Mouse (Mus musculus) T-helper 2 cell (primary cell): ENCODE results near the gene Tyrp1.

Source experiments
- in situ Hi-C: fragments of 300-600 bp; cut with MboI, MseI; formaldehyde crosslinking; loops from one replicate; pipeline ENCODE4 v1.15.1; 2025; ENCODE audit warnings: high pct_unique_total_duplicates

Gene Tyrp1

DNA sequence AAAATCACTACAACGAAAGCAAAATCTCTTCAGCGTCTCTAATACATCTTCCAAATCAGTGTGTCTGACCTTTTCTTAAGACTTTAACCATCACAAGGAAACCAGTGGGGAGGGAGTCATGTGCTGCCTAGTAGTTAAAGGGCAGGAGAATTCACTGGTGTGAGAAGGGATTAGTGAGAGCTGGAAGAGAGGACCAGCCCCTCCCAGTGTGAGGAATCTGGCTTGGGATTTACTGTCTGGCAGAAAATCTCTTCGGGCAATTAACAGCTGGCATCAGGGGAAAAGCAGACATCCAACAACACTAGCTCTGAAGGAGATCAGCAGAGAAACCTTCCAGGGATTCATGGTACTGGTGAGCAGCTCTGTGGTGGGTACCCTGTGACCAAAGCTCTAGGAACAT lies at the start of gene Tyrp1:
Gene Tyrp1, plus strand, starts transcription at position 74 of the 400 bp plus-strand sequence.
- in situ Hi-C loops = no loop called here

DNA sequence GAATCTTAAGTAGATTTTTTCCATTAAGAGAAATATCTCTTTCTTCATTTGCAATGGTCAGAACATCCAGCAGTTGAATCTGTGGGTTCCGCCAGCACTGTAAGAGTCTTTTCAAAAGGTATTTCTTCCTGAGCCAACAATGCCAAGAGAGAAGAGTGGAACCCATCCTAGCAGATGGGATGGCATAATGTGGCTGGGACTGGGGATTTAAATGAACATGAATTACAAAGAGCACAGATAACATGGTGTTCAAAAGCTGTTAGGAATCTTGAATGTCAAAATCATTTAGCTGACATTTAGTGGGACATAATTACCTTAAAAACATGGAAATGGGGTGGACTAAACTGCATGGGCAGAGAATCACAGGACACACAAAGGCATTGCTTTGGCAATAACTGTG lies 45.6 kb upstream of the Tyrp1 start:
- in situ Hi-C loops = no loop called here

DNA sequence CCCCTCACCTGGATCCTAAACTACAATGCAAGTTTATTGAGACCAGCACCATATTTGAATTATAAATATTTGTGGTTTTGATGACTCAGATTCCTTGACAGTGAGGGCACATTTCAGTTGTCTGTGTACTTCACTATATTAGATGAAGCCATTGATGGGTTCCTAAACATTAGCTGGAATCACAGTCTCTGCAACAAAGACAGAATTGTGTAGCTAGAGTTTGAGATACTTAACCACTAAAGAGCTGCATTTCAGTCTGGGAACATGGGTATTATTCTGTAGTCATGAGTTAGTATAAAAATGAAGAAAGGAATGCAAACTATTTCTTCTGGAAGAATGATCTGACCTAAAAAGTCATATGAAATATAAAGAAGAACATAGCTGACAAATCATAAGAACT lies 14.4 kb upstream of the Tyrp1 start:
- in situ Hi-C loops = no loop called here

DNA sequence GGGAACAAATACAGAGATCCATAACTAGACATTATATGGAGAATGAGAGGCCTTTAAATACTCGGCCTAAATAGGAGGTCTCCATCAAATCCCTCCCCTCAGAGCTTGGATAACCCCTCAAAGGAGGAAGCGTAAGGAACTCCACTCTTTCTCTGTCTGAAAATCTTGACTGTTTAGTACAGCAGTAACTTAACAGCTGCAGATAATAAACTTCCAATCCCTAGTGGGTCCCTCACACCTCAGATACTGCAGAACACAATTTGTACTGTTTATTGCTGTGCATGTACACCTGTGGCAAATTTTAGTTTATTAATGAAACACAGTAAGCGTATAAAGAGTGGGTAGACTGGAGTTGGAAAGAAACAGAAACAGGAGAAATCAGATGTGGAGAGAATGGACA lies 12.0 kb upstream of the Tyrp1 start:
- in situ Hi-C loops = no loop called here

DNA sequence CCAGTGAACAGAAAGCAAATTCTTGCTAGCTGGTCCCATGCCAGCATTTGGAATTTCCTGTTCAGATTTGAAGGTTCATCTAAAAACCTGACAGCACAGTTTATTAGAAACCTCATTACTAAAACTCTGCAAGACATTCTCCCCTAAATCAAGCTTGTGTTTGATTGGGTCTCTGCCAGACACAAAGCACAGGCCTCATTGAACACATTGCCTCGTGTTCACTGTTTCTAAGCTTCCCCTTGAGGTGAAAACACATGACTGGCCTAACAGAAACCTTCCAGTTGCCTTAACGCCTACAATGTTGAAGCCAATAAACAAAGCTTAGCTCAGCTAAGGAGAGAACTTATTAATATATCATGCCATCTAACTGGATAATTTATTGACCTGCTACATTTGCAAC lies 5.7 kb upstream of the Tyrp1 start:
- in situ Hi-C loops = no loop called here

DNA sequence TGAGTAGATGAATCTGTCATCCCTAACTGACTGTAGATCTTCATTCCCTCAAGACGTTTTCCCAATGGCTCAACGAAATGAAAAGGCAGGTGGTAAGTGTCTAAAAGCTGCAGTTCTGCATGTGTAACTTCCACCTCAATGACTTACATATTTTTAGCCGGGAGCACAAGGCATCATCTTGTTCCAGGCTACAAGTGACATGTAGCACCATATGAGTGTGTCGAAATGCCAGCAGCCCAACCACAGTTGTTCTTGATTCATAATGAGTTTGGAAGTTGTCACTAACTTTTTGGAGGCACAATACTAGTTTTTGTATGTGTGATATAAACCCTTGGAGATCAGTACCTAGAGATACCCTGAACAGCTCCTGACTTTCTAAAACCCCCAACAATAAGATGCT lies 5.4 kb downstream of the Tyrp1 start:
- in situ Hi-C loops = no loop called here

DNA sequence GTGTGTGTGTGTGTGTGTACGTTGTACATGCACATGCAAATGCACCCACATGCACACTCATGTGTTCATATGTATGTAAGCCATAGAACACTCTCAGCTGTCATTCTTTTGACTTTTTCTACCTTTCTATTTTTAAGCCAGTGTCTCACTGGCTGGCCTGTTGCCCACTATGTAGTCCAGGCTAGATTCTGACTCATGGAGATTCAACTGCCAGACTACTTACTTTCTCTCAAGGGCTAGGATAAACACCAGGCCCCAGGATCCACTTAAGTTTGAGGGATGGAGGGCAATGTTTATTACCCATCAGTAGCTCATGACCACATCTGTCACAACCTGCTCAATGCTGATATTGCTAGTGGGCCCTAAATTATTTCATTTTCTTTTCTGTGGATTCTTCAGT lies 8.1 kb downstream of the Tyrp1 start:
- in situ Hi-C loops = no loop called here

DNA sequence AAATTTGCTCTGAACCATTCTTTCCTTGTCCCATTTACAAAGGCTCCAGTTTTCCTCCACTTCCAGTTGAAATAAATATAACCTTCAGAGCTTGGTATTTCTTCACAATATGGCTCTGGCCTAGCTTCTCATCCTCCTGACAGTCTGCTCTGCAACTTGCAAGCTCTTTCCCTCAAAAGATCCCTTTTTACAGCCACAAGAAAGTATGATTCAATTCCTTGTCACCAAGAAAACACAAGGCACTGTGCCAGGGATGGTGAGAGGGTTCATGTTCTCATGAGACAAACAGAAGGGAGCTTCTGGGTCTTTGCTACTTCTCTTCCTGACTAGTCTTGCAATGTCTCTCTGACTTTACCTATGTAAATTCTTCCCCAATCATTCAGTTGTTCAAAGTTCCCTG lies 9.8 kb downstream of the Tyrp1 start:
- in situ Hi-C loops = no loop called here

DNA sequence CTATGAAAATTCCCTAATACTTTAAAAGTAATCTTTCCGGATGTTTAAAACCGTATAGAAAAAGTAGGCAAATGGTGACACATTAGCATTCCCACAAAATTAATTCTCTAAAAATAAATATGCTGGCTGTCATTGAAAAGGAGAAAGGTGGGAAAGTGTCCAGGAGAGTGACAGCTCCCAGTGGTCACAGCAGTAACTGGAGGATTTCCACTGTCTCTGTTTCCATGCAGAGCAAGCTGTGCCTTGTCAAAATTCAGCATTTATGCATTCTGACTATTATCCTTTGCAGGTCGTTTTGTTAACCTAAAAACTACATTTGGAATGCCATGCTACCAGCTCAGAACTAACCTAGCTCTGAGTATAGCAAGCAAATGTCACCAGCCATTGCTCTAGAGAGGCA lies 12.1 kb downstream of the Tyrp1 start:
- in situ Hi-C loops = no loop called here

DNA sequence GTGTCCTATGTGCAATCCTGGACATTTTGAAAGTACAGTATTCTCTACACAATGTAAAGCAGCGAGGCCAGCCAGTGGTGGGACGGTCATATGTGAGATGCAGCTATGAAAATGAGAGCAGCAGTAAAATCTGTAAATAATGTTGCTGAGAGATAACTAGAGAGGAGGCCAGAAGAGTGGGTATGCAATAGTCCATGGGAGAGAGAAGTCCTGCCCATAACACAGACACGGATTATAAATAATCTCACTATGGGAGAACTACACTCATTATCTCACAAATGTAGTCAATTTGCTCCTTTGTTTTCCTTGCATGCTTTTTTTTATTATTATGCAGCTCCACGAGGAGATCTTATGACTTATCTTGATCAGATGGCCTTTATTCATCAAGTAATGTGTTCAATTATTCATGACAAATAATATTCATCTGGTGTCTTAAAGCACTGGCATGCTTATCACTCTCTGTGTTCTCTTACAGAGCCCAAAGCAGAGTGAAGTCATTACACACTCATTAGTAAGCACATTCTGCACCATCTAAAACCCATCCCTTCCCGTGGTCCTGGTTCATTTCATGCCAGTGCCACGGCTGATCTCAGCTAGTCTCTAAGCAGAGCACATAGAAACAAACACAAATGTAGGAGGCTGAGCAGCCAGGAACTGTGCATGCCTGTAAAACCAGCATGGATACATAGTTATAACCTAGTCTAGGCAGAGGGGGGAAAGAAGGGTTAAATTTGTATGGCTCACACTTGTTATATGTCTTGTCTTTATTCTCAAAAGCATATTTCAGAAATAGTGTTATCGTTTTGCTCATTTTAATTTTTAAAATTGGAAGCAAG lies 18.9 kb downstream of the Tyrp1 start:
- in situ Hi-C loops = no loop called here

DNA sequence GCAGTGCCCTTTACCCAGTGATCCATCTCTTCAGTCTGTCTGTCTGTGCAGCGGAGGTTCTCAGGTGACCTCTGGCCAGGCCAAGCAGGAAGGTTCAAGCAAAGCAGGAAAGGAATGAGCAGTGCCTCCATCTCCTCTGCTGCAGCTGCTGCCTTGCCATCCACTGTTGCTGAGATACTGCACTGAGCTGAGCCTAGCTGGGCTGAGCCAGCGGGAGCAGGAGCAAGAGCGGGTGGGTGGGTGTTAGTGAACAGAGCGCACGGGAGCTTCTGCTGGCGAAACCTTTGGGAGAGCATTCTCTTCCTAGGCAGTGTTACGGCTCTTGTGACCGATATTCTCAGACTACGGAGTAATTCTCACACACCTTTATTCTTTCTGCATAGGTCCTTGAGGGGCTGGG lies 21.6 kb downstream of the Tyrp1 start:
- in situ Hi-C loops = no loop called here

DNA sequence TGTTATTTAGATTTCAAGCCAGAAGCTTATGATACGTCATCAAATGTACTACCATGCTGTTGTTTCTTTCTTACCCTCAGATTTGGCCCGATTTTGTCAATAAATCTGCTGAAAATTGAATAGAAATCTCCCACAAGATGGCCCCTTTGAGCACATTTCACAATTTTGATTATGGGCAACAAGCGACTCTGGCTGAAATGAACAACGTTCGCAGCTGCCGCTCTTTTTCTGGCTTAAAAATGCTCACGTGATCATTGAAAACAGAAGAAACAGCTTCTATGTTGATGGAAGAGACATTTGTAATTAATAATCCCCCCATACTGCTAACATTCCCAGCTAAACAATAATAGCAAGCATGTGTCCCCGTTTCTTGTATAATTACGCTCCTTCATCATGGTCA lies 29.0 kb downstream of the Tyrp1 start:
- in situ Hi-C loops = no loop called here

DNA sequence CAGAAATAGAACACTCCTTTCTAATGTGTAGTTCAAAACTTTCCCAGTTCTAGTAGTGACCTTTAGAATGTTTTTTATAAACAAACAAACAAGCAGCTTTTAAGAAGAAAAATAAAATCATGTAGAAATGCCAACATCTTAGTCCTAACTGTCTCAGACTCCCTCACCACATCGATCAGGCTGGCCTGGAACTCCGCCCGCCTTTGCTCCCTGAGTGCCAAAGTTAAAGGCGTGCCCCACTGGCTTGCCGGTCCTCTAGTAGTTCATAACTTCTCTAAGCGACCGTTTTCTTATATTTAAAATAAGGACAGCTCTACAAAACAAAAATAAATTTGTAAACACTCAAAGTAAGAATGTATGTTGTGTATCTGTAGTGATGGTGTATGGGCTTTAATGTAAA lies 30.0 kb downstream of the Tyrp1 start:
- in situ Hi-C loops = no loop called here

DNA sequence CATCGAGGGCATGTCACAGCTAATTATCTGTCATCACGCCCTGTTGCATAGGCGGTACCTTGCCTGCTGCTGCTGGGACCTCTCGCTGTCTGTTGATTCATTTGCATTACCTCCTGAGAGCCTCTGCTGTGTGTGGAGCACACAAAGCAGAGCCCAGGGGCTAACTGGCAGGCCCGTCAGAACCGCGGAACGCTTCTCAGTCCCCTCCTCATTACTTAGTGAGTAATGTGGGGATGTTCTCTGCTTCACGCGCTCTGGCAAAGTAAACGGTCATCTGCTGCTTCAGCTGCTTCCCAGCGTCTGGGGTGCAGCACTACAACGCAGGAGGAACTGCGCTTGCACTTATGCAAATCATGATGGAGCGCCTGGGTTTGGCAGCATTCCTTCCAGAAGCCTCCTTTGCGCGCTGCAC lies 30.6 kb downstream of the Tyrp1 start:
- in situ Hi-C loops = no loop called here

DNA sequence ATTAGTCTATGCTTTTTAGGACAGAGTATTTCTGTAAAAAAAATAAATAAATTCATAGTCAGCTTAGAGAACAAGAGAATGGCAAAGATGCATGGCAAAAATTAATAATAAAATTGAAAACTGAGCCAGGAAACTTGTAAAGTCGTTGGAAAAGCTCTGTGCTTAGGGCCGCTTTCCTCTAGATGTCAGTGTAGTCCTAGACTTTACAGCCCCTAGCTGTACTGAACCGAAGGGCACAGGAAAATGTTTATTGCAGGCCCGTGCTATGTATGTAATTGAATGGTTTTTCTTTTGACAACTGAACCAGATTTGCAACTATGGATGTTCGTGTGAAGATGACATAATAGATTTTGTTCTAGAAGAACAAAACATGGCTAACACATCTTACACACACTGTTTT lies 32.1 kb downstream of the Tyrp1 start:
- in situ Hi-C loops = no loop called here

DNA sequence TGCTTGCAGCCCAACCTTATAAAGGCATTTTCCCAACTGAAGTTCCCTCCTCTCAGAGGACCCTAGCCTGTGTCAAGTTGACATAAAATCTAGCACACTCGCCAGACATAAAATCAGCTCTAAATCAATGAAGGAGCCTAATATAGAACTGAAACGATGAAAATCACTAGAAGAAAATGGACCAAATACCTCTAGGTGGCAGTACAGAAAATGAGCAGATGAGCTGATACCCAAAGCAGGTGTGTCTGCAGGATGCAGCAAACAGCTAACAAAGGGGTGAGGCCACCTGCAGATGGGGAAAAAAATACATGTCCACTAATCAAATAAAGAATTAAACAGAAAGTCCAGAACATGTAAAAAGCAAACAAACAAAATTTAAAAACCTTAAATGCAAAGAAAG lies 35.7 kb downstream of the Tyrp1 start:
- in situ Hi-C loops = no loop called here

DNA sequence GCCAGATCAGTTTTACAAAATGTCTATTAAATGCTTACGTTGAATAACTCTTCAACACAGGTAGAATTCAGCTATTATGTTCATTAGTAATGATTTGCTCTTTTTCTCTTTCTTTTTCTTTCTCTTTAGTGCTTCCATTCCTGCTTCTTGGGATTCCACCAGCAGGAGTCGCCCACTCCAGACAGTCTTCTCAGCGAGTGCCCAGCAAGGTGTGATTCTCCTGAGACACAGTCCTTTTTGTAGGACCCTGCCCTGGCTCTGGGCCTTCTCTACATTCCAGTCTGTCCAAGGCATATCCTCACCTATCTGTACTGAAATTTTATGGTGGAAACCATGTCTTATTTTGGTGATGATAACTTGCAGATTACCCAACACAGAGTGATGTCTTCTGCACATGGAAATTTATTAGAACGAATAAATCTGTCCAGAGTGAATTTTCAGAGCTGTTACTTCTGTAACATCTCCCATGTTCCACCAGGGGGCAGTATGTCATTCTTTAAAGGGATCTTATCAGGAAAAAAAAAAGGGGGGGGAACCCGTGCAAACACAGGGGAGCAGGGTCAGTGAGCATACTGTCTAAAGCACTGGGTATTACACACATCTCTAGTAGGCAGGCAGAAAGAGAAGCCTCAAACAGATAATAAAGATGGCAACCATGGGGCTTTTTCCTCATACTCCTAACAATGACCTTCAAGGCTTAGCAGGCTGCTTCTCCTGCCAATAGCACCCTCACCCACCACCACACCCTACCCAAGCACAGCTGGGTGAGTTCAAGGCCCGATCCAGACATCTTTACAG lies 39.1 kb downstream of the Tyrp1 start:
- in situ Hi-C loops = no loop called here

DNA sequence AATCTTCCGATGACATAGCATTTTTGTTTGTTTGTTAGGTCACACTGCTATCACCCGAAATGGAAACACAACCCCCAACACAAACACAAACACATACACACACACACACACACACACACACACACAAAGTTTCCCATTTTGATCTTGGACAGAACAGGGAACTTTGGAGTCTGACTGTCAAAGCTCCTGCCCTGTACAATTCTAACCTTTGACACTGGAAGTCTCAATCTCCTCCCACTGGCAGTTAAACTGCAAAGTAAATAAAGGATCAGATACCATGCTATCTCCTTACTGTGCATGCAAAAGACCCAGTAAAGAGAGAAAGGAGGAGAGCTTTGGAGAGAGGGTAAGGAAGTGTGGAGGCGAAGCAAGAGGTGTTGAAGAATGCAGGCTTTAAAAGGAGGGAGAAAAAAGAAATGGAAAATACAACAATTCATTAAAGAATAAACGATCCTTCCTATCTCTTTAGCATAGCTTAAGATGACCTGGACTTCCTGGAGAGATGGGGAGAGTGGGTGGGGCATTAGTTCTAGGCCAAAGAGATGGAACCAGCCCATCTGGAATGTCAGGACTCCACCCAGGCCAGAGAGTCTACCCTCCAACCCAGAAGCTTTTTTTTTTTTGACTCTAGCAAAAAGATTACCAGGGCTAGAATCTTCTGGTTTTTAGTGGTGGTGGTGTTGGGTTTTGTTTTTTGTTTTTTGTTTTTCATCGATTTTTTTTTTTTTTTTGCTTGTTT lies 40.4 kb downstream of the Tyrp1 start:
- in situ Hi-C loops = no loop called here

DNA sequence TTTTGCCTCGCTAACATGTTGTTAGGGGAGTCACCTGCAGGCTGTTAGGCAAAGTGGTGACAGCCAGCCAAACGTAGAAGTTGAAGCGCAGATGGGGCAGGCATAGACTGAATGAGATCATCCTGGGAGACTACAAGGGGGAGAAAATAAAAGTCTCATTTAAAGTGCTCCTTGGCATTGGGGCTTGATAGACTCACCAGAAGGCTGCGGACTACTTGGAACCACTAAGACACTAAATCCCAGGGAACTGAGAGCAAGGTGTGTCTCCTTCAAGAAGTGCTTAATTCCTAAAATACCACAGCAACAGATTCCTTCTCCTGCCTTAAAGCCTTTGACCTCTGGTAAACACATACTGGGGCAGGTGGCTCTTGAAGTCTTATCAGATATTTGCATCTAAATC lies 41.1 kb downstream of the Tyrp1 start:
- in situ Hi-C loops = no loop called here

DNA sequence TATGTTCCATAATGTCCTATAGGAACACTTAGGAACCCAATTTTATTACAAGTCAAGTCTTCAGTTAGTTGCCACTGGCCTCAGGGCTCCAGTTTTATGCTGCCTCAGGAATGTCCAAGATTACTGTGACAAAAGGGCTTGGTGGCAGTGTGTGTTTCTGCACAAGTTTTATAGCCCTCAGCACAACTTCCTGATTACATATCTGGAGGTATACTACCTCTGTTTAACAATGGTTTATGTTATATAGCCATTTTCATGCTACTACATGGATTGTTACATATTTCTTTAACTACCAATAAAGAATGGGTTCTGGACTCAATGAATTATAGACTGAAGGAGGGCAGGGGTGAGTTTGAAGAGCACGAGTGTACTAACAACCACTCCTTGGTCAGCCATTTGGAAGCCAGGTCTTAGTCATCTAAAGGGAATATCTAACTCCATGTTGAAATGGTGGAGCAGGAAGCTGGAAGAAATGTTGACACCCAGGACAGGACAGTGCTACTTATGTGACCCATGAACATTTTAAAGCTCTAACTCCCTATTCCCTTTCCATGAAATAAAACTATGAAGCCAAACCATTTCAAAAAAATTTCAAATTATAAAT lies 48.2 kb downstream of the Tyrp1 start:
- in situ Hi-C loops = no loop called here

DNA sequence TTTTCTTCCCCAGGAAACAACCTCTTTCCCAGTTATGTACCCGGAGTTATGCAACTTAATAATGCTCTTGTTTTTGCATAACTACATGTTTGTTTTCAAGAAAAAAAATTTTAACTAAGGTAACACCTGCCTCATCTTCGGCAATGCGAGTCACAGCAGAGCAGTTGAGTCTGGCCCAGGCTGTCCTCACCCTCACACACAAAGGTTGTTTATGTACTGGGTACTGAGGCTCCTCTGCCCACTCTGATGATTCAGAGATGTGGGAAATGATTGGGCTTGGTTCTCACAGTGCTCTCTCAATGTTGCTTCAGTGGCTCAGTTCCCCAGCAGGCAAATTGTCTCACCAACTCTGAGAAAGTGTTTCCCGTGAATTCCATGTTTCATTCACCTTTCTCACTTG lies 52.7 kb downstream of the Tyrp1 start:
- in situ Hi-C loops = no loop called here

DNA sequence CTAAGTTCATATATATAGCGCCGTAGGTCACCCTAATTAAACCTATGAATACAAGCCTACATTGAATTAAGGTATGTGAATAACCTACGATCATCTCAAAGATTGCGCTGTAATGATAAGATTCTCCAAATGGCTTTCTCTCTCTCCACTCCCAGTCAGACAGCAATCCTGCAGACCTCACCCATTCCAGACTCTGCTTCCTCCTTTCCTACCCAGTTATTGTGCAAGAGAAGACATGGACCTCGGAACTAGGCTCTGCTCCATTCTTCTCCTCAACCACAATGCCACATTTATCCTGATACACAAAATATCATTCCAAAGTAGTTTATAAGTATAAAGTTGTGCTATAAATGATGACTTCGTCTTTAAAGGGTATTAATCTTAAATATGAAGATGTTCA lies 57.1 kb downstream of the Tyrp1 start:
- in situ Hi-C loops = no loop called here
